Comparison of ENCODE assay signal across 8 mouse cellular contexts in genomic region chrX:41402656-41403055, GRCm38 (mm10). TPM values are rescaled to one million over a fixed set of nuclear protein-coding genes. Genes with fewer than 3 reads are reported as not detected.
A peak's percentile ranks its signal among the peaks of the same experiment; 100 is the strongest.
DNase-seq lines count a peak whose midpoint lies in the region; ATAC-seq lines count a peak whose summit lies in the region.

No protein-coding gene starts in this region.

- 0 out of 2 replicates have a peak overlapping the region, but pooled peaks have one; percentile 18 for H3K27ac ChIP-seq in kidney, embryonic 16.5 days (ENCODE audit: low read length)
- no peak overlapping the region for H3K27ac ChIP-seq in embryonic facial prominence, embryonic 10.5 days (replicated peaks)
- H3K27ac ChIP-seq in intestine, embryonic 14.5 days (ENCODE audit: low read depth): no peak overlapping the region; the same call in 1 of the 2 replicates

- peak overlapping the region; percentile 52 for H3K4me3 ChIP-seq in kidney, embryonic 16.5 days (ENCODE audit: low read length)
- peak overlapping the region; percentile 59 for H3K4me3 ChIP-seq in embryonic facial prominence, embryonic 10.5 days
- H3K4me3 ChIP-seq in intestine, embryonic 14.5 days (ENCODE audit: low read depth, low read length): peak overlapping the region; percentile 45

- DNase-seq in kidney, adult 11 months: no peak
- DNase-seq in embryonic facial prominence, embryonic 10.5 days (ENCODE audit: low spot score): no peak
- no peak for DNase-seq in intestine, embryonic 14.5 days (ENCODE audit: low spot score)
- peak; percentile 1 for DNase-seq in naive thymus-derived CD4-positive, alpha-beta T cell, adult 2 months (ENCODE audit: low read depth)
- no peak for DNase-seq in left cerebral cortex, adult 8-10 months (ENCODE audit: low spot score in 2 of 2)
- DNase-seq in frontal cortex, postnatal 14 days (ENCODE audit: low spot score in 2 of 2): no peak

- 0 out of 2 replicates have a peak overlapping the region, but pooled peaks have one; percentile 11 for H3K9ac ChIP-seq in kidney, embryonic 16.5 days (replicated peaks; ENCODE audit: low read length)
- H3K9ac ChIP-seq in intestine, embryonic 14.5 days (ENCODE audit: low read length): no peak overlapping the region

- H3K36me3 ChIP-seq in kidney, embryonic 16.5 days (ENCODE audit: insufficient read depth, low read length): no peaks in the 10 kb centered on the region
- H3K36me3 ChIP-seq in embryonic facial prominence, embryonic 10.5 days (replicated peaks): no peaks in the 10 kb centered on the region
- H3K36me3 ChIP-seq in intestine, embryonic 14.5 days (ENCODE audit: control insufficient read depth, insufficient read depth, low read length): no peaks in the 10 kb centered on the region

- no peaks in the 10 kb centered on the region for H3K27me3 ChIP-seq in kidney, embryonic 16.5 days (ENCODE audit: insufficient read depth, low read length)
- peaks cover 37% of the 10 kb centered on the region for H3K27me3 ChIP-seq in embryonic facial prominence, embryonic 10.5 days (replicated peaks; ENCODE audit: low read depth, poor library complexity, severe bottlenecking)
- H3K27me3 ChIP-seq in intestine, embryonic 14.5 days (replicated peaks; ENCODE audit: control insufficient read depth, insufficient read depth, low read length): no peaks in the 10 kb centered on the region

- peak overlapping the region; percentile 66 for H3K4me2 ChIP-seq in kidney, embryonic 16.5 days (replicated peaks; ENCODE audit: low read depth, low read length)
- peak overlapping the region; percentile 58 for H3K4me2 ChIP-seq in intestine, embryonic 14.5 days (ENCODE audit: low read length)

- no peak for ATAC-seq in kidney, embryonic 16.5 days (ENCODE audit: low FRiP score, low TSS enrichment)
- ATAC-seq in intestine, embryonic 14.5 days (replicated peaks; ENCODE audit: low FRiP score, low TSS enrichment, low read depth): no peak
- no peak for ATAC-seq in megakaryocyte-erythroid progenitor cell, adult 5-6 weeks (replicated peaks; ENCODE audit: low FRiP score, low TSS enrichment, poor library complexity, severe bottlenecking)

- H3K4me1 ChIP-seq in kidney, embryonic 16.5 days (ENCODE audit: insufficient read depth, low read length): 0 out of 2 replicates have a peak, but pooled peaks cover 7% of the 10 kb centered on the region
- peaks cover 28% of the 10 kb centered on the region for H3K4me1 ChIP-seq in embryonic facial prominence, embryonic 10.5 days
- no peaks in the 10 kb centered on the region for H3K4me1 ChIP-seq in intestine, embryonic 14.5 days (replicated peaks; ENCODE audit: control insufficient read depth, insufficient read depth, low read length)

- WGBS in kidney, embryonic 16.5 days: 29% methylated on average over 6 of the region's 6 CpGs
- 21% methylated on average over 6 of the region's 6 CpGs for WGBS in embryonic facial prominence, embryonic 10.5 days
- 27% methylated on average over 6 of the region's 6 CpGs for WGBS in intestine, embryonic 14.5 days

- no peaks in the 10 kb centered on the region for H3K9me3 ChIP-seq in kidney, embryonic 16.5 days (ENCODE audit: low read length)
- no peaks in the 10 kb centered on the region for H3K9me3 ChIP-seq in embryonic facial prominence, embryonic 10.5 days
- no peaks in the 10 kb centered on the region for H3K9me3 ChIP-seq in intestine, embryonic 14.5 days (ENCODE audit: control insufficient read depth, low read length)

RNA-seq across cellular contexts. Expression of gene Gria3, which starts 2.0 kb away (rescaled TPM):
- polyA plus RNA-seq in kidney, embryonic 16.5 days (2015; fragmentation: Nextera tagmentation; extraction: Ambion mirVana): 7.4 and 8.5 TPM in 2 replicates
- polyA plus RNA-seq in embryonic facial prominence, embryonic 10.5 days (2016; fragmentation: Nextera tagmentation; extraction: Ambion mirVana): 2.9 and 3.5 TPM in 2 replicates
- polyA plus RNA-seq in intestine, embryonic 14.5 days (2014; fragmentation: Nextera tagmentation; extraction: Ambion mirVana): 7.6 and 8.4 TPM in 2 replicates
- total RNA-seq in left cerebral cortex, adult 8-10 months (2022): 100 to 1,000 TPM; 173 to 212 (median 193) TPM
- total RNA-seq in megakaryocyte-erythroid progenitor cell, adult 5-6 weeks (2014; fragmentation: Nextera tagmentation): 1.6 TPM in 1 of 2 replicates, not detected in the other
- total RNA-seq in megakaryocyte-erythroid progenitor cell, adult 5-6 weeks (2017): 0.80 and 2.0 TPM in 2 replicates
